Mouse (Mus musculus): ENCODE results near the gene Prex1.

The Prex1 gene

DNA sequence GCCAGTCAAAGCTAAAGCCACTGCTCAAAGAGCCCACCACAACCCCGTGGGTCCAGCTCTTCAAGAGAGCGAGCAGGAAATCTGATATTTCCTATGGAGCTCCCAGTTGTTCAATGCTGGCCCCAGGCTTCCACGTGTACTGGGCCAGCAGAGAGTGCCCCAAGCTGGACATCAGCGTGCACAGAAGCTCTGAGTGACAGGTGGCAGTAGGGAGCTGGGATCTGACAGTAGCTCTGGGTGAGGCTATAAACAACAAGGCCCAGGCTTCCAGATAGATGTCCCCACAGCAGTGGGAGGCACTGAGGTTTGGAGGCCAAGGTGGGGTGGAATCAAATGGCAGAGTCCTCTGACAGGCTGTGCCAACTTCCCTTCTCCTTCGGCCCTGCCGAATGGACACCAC lies 107.6 kb downstream of the Prex1 start:
- DNase-seq (ENCODE audit: inconsistent ontology term), result no peak

GRCm38 (mm10) chr2:166605164-166605831 lies 108.3 kb downstream of the Prex1 start:
- no peak for DNase-seq (ENCODE audit: inconsistent ontology term)

DNA sequence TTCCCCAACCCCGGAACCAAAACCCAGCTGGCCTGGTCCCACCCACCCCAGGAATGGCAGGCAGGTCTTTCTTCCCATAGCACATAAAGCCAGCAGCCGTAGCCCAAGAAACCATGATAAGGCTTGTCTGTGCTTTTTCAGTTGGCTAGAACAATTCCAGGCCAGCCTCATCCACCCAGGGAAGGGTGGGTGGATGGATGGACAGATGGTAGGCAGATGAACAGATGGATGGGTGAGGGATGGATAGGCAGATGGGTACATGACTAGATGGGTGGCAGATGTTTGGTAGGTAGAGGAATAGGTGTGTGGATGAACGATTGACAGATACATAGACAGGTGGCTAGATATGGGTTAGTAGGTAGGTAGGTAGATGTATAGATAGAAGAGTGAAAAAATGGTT lies 110.7 kb downstream of the Prex1 start:
- DNase-seq (ENCODE audit: inconsistent ontology term), result no peak

- no peak for DNase-seq (ENCODE audit: inconsistent ontology term)
Observed at GRCm38 (mm10) chr2:166601420-166601819, 112.2 kb downstream of the Prex1 start.

GRCm38 (mm10) chr2:166598453-166599155 lies 115.0 kb downstream of the Prex1 start:
- DNase-seq (ENCODE audit: inconsistent ontology term), result no peak

DNA sequence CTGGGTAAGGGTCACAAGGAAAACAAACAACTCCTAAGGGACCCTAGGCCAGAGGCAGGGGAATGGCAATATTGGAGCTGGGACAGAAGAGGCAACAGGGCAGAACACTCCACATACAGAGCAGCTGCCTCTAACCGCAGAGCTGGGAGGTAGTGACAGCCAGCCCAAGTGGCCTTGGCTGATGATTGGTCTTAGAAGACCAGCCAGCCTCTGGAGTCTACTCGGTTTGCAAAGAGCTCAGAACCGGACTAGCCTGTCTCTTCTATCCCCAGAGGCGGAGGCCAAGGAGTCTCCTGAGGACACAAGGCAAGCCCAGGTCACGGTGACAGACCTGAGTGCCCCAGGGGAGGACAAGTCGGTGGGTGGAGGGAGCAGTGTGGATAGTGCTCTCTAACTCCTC lies 115.9 kb downstream of the Prex1 start:
- no peak for DNase-seq (ENCODE audit: inconsistent ontology term)

- DNase-seq (ENCODE audit: inconsistent ontology term), result peak; percentile 43
Observed at GRCm38 (mm10) chr2:166592034-166592912, 121.4 kb downstream of the Prex1 start.

DNA sequence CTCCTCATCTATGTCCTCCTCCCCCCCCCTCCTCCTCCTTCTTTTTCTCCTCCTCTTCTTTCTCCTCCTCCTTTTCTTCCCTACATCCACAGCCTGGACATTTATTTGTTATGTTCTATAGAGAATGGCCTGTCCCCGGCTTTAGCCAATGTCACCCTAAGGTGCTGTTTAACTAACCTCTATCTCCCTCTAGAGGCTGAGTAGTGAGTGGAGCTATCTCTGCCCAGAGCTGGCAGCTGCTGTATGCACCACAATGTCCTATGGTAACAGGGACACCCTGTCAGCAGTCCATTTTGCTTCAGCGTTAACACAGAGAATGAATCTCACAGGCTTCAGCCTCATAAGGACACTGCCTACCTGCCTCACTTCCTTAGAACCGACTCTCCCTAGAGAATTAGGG lies 129.1 kb downstream of the Prex1 start:
- no peak for DNase-seq (ENCODE audit: inconsistent ontology term)

- DNase-seq (ENCODE audit: inconsistent ontology term), result no peak
Observed at GRCm38 (mm10) chr2:166583292-166583691, 130.3 kb downstream of the Prex1 start.

DNA sequence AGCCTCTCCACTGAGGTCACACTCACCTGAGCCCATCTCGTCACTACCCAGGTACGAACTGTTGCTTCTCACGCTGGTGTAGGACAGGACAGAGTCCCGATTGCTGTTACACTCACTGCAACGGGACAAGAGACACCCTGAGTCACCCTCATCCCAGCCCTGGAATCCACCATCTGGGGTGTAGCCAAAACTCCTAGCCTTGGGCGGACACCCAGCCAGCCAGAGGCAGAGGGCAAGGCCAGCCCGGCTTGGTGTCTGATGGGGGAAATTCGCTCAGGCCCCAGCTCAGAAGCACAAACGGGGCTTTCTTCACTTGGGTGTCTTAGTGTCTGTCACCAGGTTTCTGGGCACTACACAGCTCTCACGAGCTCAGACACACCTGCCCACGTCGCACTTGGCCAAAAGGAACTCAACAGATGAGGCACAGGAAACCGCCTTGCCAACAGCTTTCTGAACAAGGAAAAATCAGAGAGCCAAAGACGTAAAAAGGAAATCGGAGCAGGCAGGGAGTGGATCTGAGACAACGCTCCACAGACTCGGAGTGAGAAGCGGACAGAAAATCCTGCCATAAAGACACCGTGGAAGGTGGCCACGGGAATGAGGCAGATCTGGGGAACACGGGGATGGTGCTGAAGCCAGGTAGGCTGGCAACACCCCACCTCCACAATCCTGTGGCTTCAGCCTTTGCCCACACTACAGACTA lies 131.6 kb downstream of the Prex1 start:
- DNase-seq (ENCODE audit: inconsistent ontology term), result no peak

DNA sequence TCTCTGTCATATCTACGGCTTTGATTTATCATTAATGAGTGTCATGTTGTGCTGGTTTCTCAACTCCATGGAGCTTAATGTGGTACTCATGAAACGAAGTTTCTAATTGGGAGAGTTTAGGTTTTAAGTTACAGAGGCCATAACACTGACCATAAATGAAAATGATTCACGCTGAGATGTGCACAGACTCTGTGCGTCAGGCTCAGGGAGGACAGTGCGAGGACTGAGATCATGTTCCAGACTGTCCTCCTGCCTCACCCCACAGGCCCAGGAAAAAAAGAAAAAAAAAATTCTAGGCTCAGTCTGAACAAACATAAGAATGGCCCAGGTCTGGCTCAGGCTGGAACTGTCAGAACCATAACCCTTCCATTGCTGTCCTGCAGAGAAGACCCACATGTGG lies 133.8 kb downstream of the Prex1 start:
- no peak for DNase-seq (ENCODE audit: inconsistent ontology term)

- no peak for DNase-seq (ENCODE audit: inconsistent ontology term)
Observed at GRCm38 (mm10) chr2:166579361-166579760, 134.3 kb downstream of the Prex1 start.

GRCm38 (mm10) chr2:166575419-166575818 lies 138.2 kb downstream of the Prex1 start:
- DNase-seq (ENCODE audit: inconsistent ontology term), result peak; percentile 31

- peak; percentile 58 for DNase-seq (ENCODE audit: inconsistent ontology term)
Observed at GRCm38 (mm10) chr2:166574934-166575333, 138.7 kb downstream of the Prex1 start.

DNA sequence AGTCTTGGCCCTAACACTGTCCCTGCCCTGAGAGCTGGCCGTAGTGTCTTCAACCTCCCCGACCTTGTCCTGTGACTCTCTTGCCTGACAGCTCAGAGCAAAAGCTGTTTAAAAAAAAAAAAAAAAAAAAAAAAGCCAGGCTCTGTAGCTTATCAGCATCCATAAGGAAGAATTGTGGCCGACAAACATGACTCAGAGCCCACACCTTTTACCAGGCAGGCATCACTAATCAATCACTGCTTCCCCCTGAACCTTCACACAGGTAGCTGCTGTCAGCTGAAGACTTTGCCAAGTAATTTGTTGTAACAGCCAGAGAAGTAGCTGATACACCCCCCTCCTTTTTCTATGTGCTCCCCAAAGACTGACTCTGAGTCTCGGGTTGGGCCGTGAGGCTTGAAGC lies 140.0 kb downstream of the Prex1 start:
- no peak for DNase-seq (ENCODE audit: inconsistent ontology term)

- no peak for DNase-seq (ENCODE audit: inconsistent ontology term)
Observed at GRCm38 (mm10) chr2:166572297-166572696, 141.3 kb downstream of the Prex1 start.

DNA sequence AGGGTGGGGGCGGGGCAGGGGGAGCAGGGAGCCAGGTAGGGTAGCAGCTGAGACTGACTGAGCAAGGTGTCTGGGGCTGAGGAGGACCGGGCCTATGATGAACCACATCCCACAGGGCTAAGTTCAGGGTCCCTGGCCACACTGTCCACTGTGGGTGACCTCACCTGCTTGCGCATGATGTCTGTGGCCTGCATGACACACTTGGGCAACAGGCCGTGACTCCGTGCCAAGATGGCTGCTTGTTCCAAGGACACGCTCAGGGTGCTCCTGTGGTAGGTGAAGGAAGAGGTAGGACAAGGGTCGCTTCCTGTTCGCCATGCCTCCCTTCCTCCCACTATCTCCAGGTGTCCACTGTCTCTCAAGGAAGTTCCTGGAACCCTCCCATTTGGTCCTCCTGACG lies 144.4 kb downstream of the Prex1 start:
- no peak for DNase-seq (ENCODE audit: inconsistent ontology term)

GRCm38 (mm10) chr2:166565503-166565902 lies 148.1 kb downstream of the Prex1 start:
- DNase-seq (ENCODE audit: inconsistent ontology term), result no peak

- peak; percentile 69 for DNase-seq (ENCODE audit: inconsistent ontology term)
Observed at GRCm38 (mm10) chr2:166564455-166564854, 149.2 kb downstream of the Prex1 start.

DNA sequence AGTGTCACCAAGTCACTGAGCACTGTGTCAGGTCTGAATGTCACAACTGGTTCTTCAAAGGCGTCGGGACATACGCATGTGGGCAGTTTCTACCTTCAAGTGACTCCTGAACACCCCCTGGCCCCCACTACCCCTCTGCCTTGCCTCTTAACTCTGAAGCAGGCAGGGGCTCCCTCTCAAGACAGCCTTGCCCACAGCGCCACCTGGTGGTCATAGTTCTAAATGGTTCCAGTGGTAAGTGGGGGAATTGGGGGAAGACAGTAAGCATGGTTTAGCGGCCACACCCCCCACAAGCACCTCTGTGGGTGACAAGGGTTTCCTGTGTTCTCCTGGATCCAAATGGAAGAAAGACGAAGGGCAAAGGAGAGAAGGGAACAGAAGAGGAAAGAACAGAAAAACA lies 149.7 kb downstream of the Prex1 start:
- DNase-seq (ENCODE audit: inconsistent ontology term), result peak; percentile 78

- no peak for DNase-seq (ENCODE audit: inconsistent ontology term)
Observed at GRCm38 (mm10) chr2:166563076-166563475, 150.6 kb downstream of the Prex1 start.

DNA sequence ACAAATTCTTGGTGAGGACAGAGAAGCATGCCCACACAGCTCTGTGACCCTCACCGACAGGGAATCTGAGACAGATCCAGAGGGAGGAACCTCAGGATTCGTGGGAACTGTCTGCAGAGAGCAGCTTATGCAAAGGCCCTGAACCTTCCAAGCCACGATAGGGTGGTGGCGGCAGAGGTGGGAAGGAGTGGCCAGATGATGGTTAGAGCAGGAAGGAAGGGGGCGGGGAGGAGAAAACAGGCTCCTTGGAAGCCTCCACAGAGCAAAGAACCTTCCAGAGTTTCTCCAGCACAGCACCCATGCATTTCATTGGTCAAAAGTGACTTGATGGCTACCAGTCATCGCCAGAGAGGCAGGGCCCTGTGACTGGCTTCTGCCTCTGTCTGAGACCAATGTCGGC lies 151.9 kb downstream of the Prex1 start:
- no peak for DNase-seq (ENCODE audit: inconsistent ontology term)
